In genomic region chr17:85857705-85858472, GRCm38 (mm10) we compare ENCODE assay signal across 9 mouse cellular contexts.
DNase-seq lines count a peak whose midpoint lies in the region; ATAC-seq and TF ChIP-seq lines count a peak whose summit lies in the region.
"Had no signal": no experiment of that assay in that cellular context is flagged by ENCODE, and none has a peak within 500 bp of the region (broad histone marks: within the 10 kb centered on the region; RNA-seq: fewer than 3 reads in every experiment).

No protein-coding gene starts in this region.

- no peak overlapping the region for H3K4me3 ChIP-seq in embryonic facial prominence, embryonic 12.5 days
- H3K4me3 ChIP-seq in heart, embryonic 14.5 days (ENCODE audit: control insufficient read depth in 1 of 2, insufficient read depth in 1 of 2, low read depth in 1 of 2, low read length in 2 of 2): peak overlapping the region in 1 of 2 experiments; percentile 21; a peak in 2 of 4 replicates
- peak overlapping the region; percentile 24 for H3K4me3 ChIP-seq in midbrain, postnatal 0 days (ENCODE audit: low read depth, low read length)

- H3K27ac ChIP-seq in embryonic facial prominence, embryonic 12.5 days: 0 out of 2 replicates have a peak overlapping the region, but pooled peaks have one; percentile 32
- H3K27ac ChIP-seq in heart, embryonic 14.5 days (replicated peaks in 1 of 2; ENCODE audit: control insufficient read depth in 1 of 2, insufficient read depth in 1 of 2, low read depth in 2 of 2, low read length in 2 of 2): no peak overlapping the region
- H3K27ac ChIP-seq in midbrain, postnatal 0 days (ENCODE audit: low read depth, low read length): no peak overlapping the region
- H3K27ac ChIP-seq: liver, embryonic 14.5 days had no signal

- peak overlapping the region; percentile 40 for H3K4me2 ChIP-seq in embryonic facial prominence, embryonic 12.5 days (replicated peaks)
- H3K4me2 ChIP-seq in heart, embryonic 14.5 days (ENCODE audit: low read length): peak overlapping the region; percentile 41
- peak overlapping the region; percentile 48 for H3K4me2 ChIP-seq in midbrain, postnatal 0 days (ENCODE audit: low read depth, low read length, poor library complexity, severe bottlenecking)

- TF ChIP-seq CTCF in midbrain, postnatal 0 days (IDR thresholded peaks at IDR 0.05): no peak

- no peak overlapping the region for H3K9ac ChIP-seq in embryonic facial prominence, embryonic 12.5 days
- no peak overlapping the region for H3K9ac ChIP-seq in heart, embryonic 14.5 days (ENCODE audit: low read length)
- 0 out of 2 replicates have a peak overlapping the region, but pooled peaks have one; percentile 24 for H3K9ac ChIP-seq in midbrain, postnatal 0 days (replicated peaks; ENCODE audit: low read length, poor library complexity, severe bottlenecking)
- H3K9ac ChIP-seq: liver, embryonic 14.5 days had no signal

- peak; percentile 74 for ATAC-seq in embryonic facial prominence, embryonic 12.5 days (ENCODE audit: insufficient number of reproducible peaks, insufficient read depth, low FRiP score, low TSS enrichment)
- no peak for ATAC-seq in heart, embryonic 14.5 days (ENCODE audit: insufficient number of reproducible peaks, insufficient read depth, low FRiP score, low read depth)
- no peak for ATAC-seq in midbrain, postnatal 0 days (ENCODE audit: low FRiP score)

- H3K9me3 ChIP-seq in embryonic facial prominence, embryonic 12.5 days: no peaks in the 10 kb centered on the region
- H3K9me3 ChIP-seq in heart, embryonic 14.5 days (ENCODE audit: control insufficient read depth, low read length): no peaks in the 10 kb centered on the region
- no peaks in the 10 kb centered on the region for H3K9me3 ChIP-seq in midbrain, postnatal 0 days (ENCODE audit: low read length)

- H3K27me3 ChIP-seq in embryonic facial prominence, embryonic 12.5 days: no peaks in the 10 kb centered on the region
- H3K27me3 ChIP-seq in heart, embryonic 14.5 days (ENCODE audit: control insufficient read depth, insufficient read depth, low read length): peaks cover 5% of the 10 kb centered on the region; the same call in 1 of the 2 replicates
- H3K27me3 ChIP-seq in midbrain, postnatal 0 days (ENCODE audit: insufficient read depth, low read length): no peaks in the 10 kb centered on the region

- DNase-seq in adrenal gland, adult 2 months: peak; percentile 17
- DNase-seq in adrenal gland, postnatal 10 days: no peak
- DNase-seq in layer of hippocampus, adult 18-20 months (ENCODE audit: low spot score in 2 of 2): peak; percentile 16 to 55
- peak; percentile 51 for DNase-seq in midbrain, postnatal 0 days (ENCODE audit: low spot score)
- DNase-seq in urinary bladder, adult 18-20 months (ENCODE audit: low spot score in 2 of 2): no peak
- DNase-seq in spleen, adult 18-20 months: no peak

- WGBS in embryonic facial prominence, embryonic 12.5 days: 7% methylated on average over 22 of the region's 22 CpGs
- 27% methylated on average over 22 of the region's 22 CpGs for WGBS in heart, embryonic 14.5 days
- 22% methylated on average over 22 of the region's 22 CpGs for WGBS in midbrain, postnatal 0 days

- H3K4me1 ChIP-seq in embryonic facial prominence, embryonic 12.5 days: peaks cover 16% of the 10 kb centered on the region
- no peaks in the 10 kb centered on the region; a peak in 1 of 4 replicates for H3K4me1 ChIP-seq in heart, embryonic 14.5 days (ENCODE audit: control insufficient read depth in 2 of 2, insufficient read depth in 2 of 2, low read length in 2 of 2)
- H3K4me1 ChIP-seq in midbrain, postnatal 0 days (ENCODE audit: insufficient read depth, low read length): peaks cover 5% of the 10 kb centered on the region; the same call in 1 of the 2 replicates

- H3K36me3 ChIP-seq in embryonic facial prominence, embryonic 12.5 days: no peaks in the 10 kb centered on the region
- H3K36me3 ChIP-seq in heart, embryonic 14.5 days (ENCODE audit: control insufficient read depth, insufficient read depth, low read length): no peaks in the 10 kb centered on the region
- no peaks in the 10 kb centered on the region for H3K36me3 ChIP-seq in midbrain, postnatal 0 days (ENCODE audit: insufficient read depth, low read length)

Comparison
In these comparisons a context has a peak if more than half of its experiments do, and no peak if none do; other contexts are left out.
1. DNase-seq: peak in adrenal gland, adult 2 months (single experiment), layer of hippocampus, adult 18-20 months (2 of 2) and midbrain, postnatal 0 days (single experiment); none in adrenal gland, postnatal 10 days (single experiment), urinary bladder, adult 18-20 months (0 of 2) and spleen, adult 18-20 months (0 of 2).
2. Peak in every context shown above with its lines, with median percentiles within 50 percentile points of each other: H3K4me2 ChIP-seq.